Mouse (Mus musculus) left cerebral cortex, postnatal 36 days (tissue): ENCODE results near the gene Zfp994. TPM values are rescaled to one million over a fixed set of nuclear protein-coding genes. Genes with fewer than 3 reads are reported as not detected.
"Not testable (repeated sequence)": the region's sequence is repeated elsewhere in the genome, so short reads cannot be mapped to it uniquely, and the experiment has no call there.

Experiments
- DNase-seq, 2 experiments: peaks; one replicate each; pipeline ENCODE4 v3.0.0; 2021 to 2022; ENCODE audit warnings: low spot score in 2 of 2, mixed read lengths in 1 of 2
- intact Hi-C: fragments of 180-260 bp; cut with DNase I; formaldehyde crosslinking; loops from one replicate; pipeline ENCODE4 v1.15.1; 2025
- total RNA-seq, 2 experiments: library from RNA; stranded (reverse); gene quantifications; 2 replicates each; pipeline ENCODE4 v1.2.3; 2021

Zfp994 gene
- total RNA-seq: 1 to 10 TPM; 4.2 to 4.4 TPM

DNA sequence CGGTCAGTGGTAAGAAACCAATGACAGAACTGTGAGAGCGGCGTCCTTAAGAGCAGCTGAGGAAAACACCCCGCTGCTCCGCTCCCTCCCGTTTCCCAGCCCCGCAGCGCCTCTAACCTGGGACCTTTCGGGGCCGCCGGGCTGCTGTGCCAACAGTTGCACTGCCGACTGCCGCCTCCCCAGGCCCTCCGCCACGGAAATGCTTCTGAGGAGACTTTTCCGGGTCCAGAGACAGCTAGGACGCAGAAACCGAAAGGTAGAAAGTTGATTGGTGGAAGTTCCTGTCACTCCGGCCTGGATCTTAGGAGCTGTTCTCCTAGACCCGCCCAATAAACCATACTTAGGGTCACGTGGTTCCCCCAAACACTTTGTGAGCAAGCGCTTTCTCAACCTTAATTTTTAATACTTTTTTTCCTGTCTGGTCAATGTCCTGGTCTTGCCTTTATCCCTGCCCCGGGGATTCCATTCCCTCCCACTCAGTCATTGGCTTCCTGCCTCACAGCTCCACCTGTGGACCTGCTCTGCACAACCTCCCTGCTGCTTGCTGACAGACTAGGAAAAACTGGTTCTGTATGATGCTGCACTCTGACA lies at the start of gene Zfp994:
Gene Zfp994, minus strand, starts transcription at position 195 of the 591 bp plus-strand sequence.
- intact Hi-C loops: loop anchor here (10.0 kb wide), 1 partner anchor 89 kb away; the partner anchor contains the start of gene CT030661.1
- peak; percentile 89 to 95 for DNase-seq

- intact Hi-C loops, DNase-seq: not testable (repeated sequence)
Observed at GRCm38 (mm10) chr17:22230701-22231100, 5.3 kb upstream of the Zfp994 start.

- intact Hi-C loops: loop anchor here (10.0 kb wide), 1 partner anchor 90 kb away; the partner anchor contains the start of gene CT030661.1
- peak in 1 of 2 experiments; percentile 4 for DNase-seq
Observed at GRCm38 (mm10) chr17:22225015-22225414, 401 bp downstream of the Zfp994 start.

DNA sequence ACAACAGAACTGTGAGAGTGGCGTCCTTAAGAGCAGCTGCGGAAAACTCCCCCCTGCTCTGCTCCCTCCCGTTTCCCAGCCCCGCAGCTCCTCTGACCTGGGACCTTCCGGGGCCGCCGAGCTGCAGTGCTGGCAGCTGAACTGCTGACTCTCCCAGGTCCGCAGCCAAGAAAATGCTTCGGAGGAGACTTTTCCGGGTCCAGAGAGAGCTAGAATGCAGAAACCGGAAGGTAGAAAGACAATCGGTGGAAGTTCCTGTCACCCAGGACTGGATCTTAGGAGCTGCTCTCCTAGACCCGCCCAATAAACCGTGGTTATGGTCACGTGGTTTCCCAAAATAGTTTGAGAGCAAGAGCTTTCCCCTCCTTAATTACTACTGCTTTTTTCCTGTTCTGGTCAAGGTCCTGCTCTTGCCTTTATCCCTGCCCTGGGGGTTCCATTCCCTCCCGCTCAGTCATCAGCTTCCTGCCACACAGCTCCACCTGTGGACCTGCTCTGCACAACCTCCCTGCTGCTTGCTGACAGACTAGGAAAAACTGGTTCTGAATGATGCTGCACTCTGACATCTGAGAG lies 59.6 kb downstream of the Zfp994 start, which contains the start of gene Zfp947:
Gene Zfp947, minus strand, starts transcription at position 469 of the 573 bp plus-strand sequence.
- peak; percentile 3 to 6 for DNase-seq
- intact Hi-C loops: not testable (repeated sequence)

- intact Hi-C loops, DNase-seq: not testable (repeated sequence)
Observed at GRCm38 (mm10) chr17:22165304-22165703, 60.1 kb downstream of the Zfp994 start.

GRCm38 (mm10) chr17:22153951-22154350 lies 71.5 kb downstream of the Zfp994 start:
- DNase-seq, intact Hi-C loops: not testable (repeated sequence)

Other genes starting within 250 kb of the Zfp994 start
- under 1 TPM; 0.22 to 0.32 TPM for gene Zfp947, start 59.4 kb downstream of the Zfp994 start, total RNA-seq
- gene CT030661.1, start 89.2 kb upstream of the Zfp994 start, total RNA-seq: 10 to 100 TPM; 11.4 to 11.7 TPM
- 10 to 100 TPM in 1 of 2 experiments, 1 to 10 TPM in 1; 7.3 to 10.3 TPM for gene Zfp944, start 135.8 kb upstream of the Zfp994 start, total RNA-seq
- 10 to 100 TPM in 1 of 2 experiments, 1 to 10 TPM in 1; 9.7 to 11.3 TPM for gene Zfp758, start 135.8 kb upstream of the Zfp994 start, total RNA-seq
- gene Zfp946, start 198.6 kb upstream of the Zfp994 start, total RNA-seq: 10 to 100 TPM in 1 of 2 experiments, 1 to 10 TPM in 1; 9.5 to 10.9 TPM